12 mouse cellular contexts compared by ENCODE assay signal in genomic region chr2:160510159-160510558, GRCm38 (mm10).
DNase-seq lines count a peak whose midpoint lies in the region; ATAC-seq lines count a peak whose summit lies in the region.
"Had no signal": no experiment of that assay in that cellular context is flagged by ENCODE, and none has a peak within 500 bp of the region (broad histone marks: within the 10 kb centered on the region; RNA-seq: fewer than 3 reads in every experiment).

No protein-coding gene starts in this region.

- H3K36me3 ChIP-seq in heart, embryonic 13.5 days: no peaks in the 10 kb centered on the region
- no peaks in the 10 kb centered on the region for H3K36me3 ChIP-seq in midbrain, embryonic 11.5 days (ENCODE audit: control insufficient read depth, insufficient read depth, low read length)
- no peaks in the 10 kb centered on the region for H3K36me3 ChIP-seq in midbrain, embryonic 16.5 days (ENCODE audit: control insufficient read depth, insufficient read depth, low read length)
- H3K36me3 ChIP-seq in forebrain, embryonic 16.5 days (ENCODE audit: control insufficient read depth, insufficient read depth): no peaks in the 10 kb centered on the region
- H3K36me3 ChIP-seq: neural tube, embryonic 13.5 days had no signal

- ATAC-seq in heart, embryonic 13.5 days (ENCODE audit: extremely low read depth, insufficient number of reproducible peaks, low FRiP score, low TSS enrichment): no peak
- peak; percentile 18; the same call in 1 of the 2 replicates for ATAC-seq in midbrain, embryonic 11.5 days (ENCODE audit: low FRiP score)
- ATAC-seq in midbrain, embryonic 16.5 days: no peak
- 0 out of 2 replicates have a peak, but pooled peaks have one; percentile 2 for ATAC-seq in forebrain, embryonic 16.5 days

- peaks cover 2% of the 10 kb centered on the region for H3K27me3 ChIP-seq in heart, embryonic 13.5 days (replicated peaks)
- H3K27me3 ChIP-seq in midbrain, embryonic 11.5 days (ENCODE audit: control insufficient read depth, insufficient read depth, low read length): no peaks in the 10 kb centered on the region
- H3K27me3 ChIP-seq in midbrain, embryonic 16.5 days (ENCODE audit: control insufficient read depth, insufficient read depth, low read depth, low read length): no peaks in the 10 kb centered on the region
- H3K27me3 ChIP-seq in forebrain, embryonic 16.5 days (replicated peaks; ENCODE audit: control insufficient read depth, insufficient read depth, low read length): 0 out of 2 replicates have a peak, but pooled peaks cover under 1% of the 10 kb centered on the region

- no peaks in the 10 kb centered on the region for H3K9me3 ChIP-seq in heart, embryonic 13.5 days
- H3K9me3 ChIP-seq in midbrain, embryonic 11.5 days (ENCODE audit: control insufficient read depth, low read length): no peaks in the 10 kb centered on the region
- no peaks in the 10 kb centered on the region for H3K9me3 ChIP-seq in midbrain, embryonic 16.5 days (replicated peaks; ENCODE audit: control insufficient read depth, low read length, poor library complexity, severe bottlenecking)
- no peaks in the 10 kb centered on the region for H3K9me3 ChIP-seq in forebrain, embryonic 16.5 days (ENCODE audit: control insufficient read depth, low read length)
- H3K9me3 ChIP-seq: neural tube, embryonic 13.5 days had no signal

- no peak overlapping the region for H3K9ac ChIP-seq in heart, embryonic 13.5 days
- H3K9ac ChIP-seq in midbrain, embryonic 11.5 days (ENCODE audit: low read length): no peak overlapping the region
- H3K9ac ChIP-seq in midbrain, embryonic 16.5 days (ENCODE audit: low read depth, low read length): no peak overlapping the region
- no peak overlapping the region for H3K9ac ChIP-seq in forebrain, embryonic 16.5 days (replicated peaks; ENCODE audit: low read depth, low read length)
- H3K9ac ChIP-seq: neural tube, embryonic 13.5 days had no signal

- H3K4me2 ChIP-seq in heart, embryonic 13.5 days: no peak overlapping the region
- H3K4me2 ChIP-seq in midbrain, embryonic 11.5 days: no peak overlapping the region
- no peak overlapping the region for H3K4me2 ChIP-seq in midbrain, embryonic 16.5 days (ENCODE audit: low read length)
- H3K4me2 ChIP-seq in forebrain, embryonic 16.5 days (ENCODE audit: low read length): no peak overlapping the region
- H3K4me2 ChIP-seq: neural tube, embryonic 13.5 days had no signal

- no peak for DNase-seq in heart, adult 18-20 months
- peak; percentile 61 for DNase-seq in midbrain, embryonic 11.5 days (ENCODE audit: low spot score, missing footprints)
- no peak for DNase-seq in embryo, embryonic 9.5 days (ENCODE audit: extremely low spot score)
- DNase-seq in layer of hippocampus, adult 11-12 months (ENCODE audit: low spot score): no peak
- no peak for DNase-seq in gastrocnemius, adult 8-10 months (ENCODE audit: low spot score in 2 of 2)
- DNase-seq: adrenal gland, postnatal 14 days; cerebellum, adult 9-10 months; liver had no signal

- WGBS in heart, embryonic 13.5 days: 75% methylated on average over 5 of the region's 5 CpGs
- WGBS in midbrain, embryonic 11.5 days: 92% methylated on average over 5 of the region's 5 CpGs
- 96% methylated on average over 5 of the region's 5 CpGs for WGBS in midbrain, embryonic 16.5 days
- WGBS in forebrain, embryonic 16.5 days: 89% methylated on average over 5 of the region's 5 CpGs

- H3K4me1 ChIP-seq in heart, embryonic 13.5 days: peaks cover 11% of the 10 kb centered on the region
- H3K4me1 ChIP-seq in midbrain, embryonic 11.5 days (ENCODE audit: control insufficient read depth, insufficient read depth, low read length): peaks cover 6% of the 10 kb centered on the region; the same call in 1 of the 2 replicates
- H3K4me1 ChIP-seq in midbrain, embryonic 16.5 days (ENCODE audit: control insufficient read depth, insufficient read depth, low read length): peaks cover 4% of the 10 kb centered on the region; the same call in 1 of the 2 replicates
- peaks cover 19% of the 10 kb centered on the region for H3K4me1 ChIP-seq in forebrain, embryonic 16.5 days (replicated peaks; ENCODE audit: control insufficient read depth, insufficient read depth, low read length)

- no peak overlapping the region for H3K4me3 ChIP-seq in heart, embryonic 13.5 days
- H3K4me3 ChIP-seq in midbrain, embryonic 11.5 days (ENCODE audit: low read depth, low read length): no peak overlapping the region
- H3K4me3 ChIP-seq in midbrain, embryonic 16.5 days (ENCODE audit: low read depth, low read length): no peak overlapping the region
- no peak overlapping the region for H3K4me3 ChIP-seq in forebrain, embryonic 16.5 days (replicated peaks; ENCODE audit: low read length)
- H3K4me3 ChIP-seq: neural tube, embryonic 13.5 days had no signal

- H3K27ac ChIP-seq in heart, embryonic 13.5 days (replicated peaks): peak overlapping the region; percentile 25; the same call in 1 of the 2 replicates
- H3K27ac ChIP-seq in midbrain, embryonic 11.5 days (ENCODE audit: low read depth, low read length): no peak overlapping the region
- H3K27ac ChIP-seq in midbrain, embryonic 16.5 days (ENCODE audit: low read length): no peak overlapping the region
- no peak overlapping the region for H3K27ac ChIP-seq in forebrain, embryonic 16.5 days (ENCODE audit: low read length)
- H3K27ac ChIP-seq: neural tube, embryonic 13.5 days had no signal

Comparison
In these comparisons a context has a peak if more than half of its experiments do, and no peak if none do; other contexts are left out.
1. ATAC-seq: peak in midbrain, embryonic 11.5 days (single experiment) and forebrain, embryonic 16.5 days (single experiment); none in heart, embryonic 13.5 days (single experiment) and midbrain, embryonic 16.5 days (single experiment).